Mouse (Mus musculus) MEL-GATA-1-ER (cell line): ENCODE measurements around the gene Adgrl3.

Experiments used
- DNase-seq: peaks from one replicate; pipeline ENCODE4 v3.0.0-alpha.2; 2012; ENCODE audit warnings: low read depth; ENCODE audit errors: extremely low read depth

Adgrl3 gene

DNA sequence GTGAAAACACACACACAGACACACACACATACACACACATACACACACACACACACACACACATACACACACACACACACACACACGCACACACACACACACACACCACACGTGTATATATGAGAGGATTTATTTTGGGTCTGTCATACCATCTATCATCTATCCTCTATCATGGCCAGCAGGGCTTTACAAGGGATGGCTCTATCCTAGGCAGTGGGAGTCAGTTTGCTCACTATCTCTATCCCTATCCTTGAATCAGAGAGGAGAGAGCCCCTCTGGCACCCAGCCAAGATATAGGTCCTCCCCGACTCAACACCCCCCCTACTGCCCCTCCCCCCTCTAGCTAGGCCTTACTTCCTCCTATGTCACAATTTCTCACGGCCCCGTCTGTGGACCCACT lies 625.6 kb downstream of the Adgrl3 start:
- DNase-seq: no peak

DNA sequence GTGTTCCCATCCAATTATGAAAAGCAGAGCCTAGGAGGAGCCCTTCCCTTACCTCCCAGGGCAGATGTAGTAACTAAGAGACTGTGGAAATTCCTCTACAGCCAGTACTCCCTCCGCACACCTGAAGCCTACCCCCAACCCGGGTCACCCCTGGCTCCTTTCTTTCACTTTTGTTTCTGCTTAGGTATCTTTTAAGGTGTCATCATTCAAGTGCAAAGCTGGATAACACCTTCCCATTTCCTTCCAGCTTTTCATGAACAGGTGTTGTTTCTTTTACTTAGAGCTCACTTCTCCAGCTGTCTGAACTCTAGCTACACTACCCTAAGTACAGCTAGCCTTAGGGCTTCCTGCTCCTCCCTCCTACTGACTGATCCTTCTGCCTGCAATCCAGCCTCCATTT lies 634.0 kb downstream of the Adgrl3 start:
- DNase-seq: no peak

GRCm38 (mm10) chr5:81661611-81662390 lies 641.9 kb downstream of the Adgrl3 start:
- no peak for DNase-seq

DNA sequence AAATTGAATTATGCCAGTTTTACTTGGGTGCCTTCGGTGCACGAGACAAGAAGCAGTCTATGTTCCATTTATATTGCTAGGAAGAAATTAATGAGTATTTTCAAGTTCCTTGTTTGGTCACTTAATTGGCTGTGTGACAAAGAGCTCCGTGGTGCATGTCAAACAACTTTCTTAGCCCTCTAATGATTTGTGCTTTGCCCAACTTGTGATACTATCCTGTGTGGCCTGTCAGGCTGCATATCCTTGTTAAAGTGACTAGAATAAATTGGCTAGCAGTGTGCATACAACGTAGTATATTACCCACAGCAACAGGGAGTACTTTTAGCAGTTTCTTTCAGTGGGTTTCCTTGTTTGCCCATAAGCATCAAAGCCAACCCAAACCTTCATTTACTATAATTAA lies 651.1 kb downstream of the Adgrl3 start:
- DNase-seq: no peak

- DNase-seq: no peak
These were observed 654.5 kb downstream of the Adgrl3 start for GRCm38 (mm10) chr5:81674275-81674974.

GRCm38 (mm10) chr5:81674975-81675371 lies 655.0 kb downstream of the Adgrl3 start:
- DNase-seq: no peak

DNA sequence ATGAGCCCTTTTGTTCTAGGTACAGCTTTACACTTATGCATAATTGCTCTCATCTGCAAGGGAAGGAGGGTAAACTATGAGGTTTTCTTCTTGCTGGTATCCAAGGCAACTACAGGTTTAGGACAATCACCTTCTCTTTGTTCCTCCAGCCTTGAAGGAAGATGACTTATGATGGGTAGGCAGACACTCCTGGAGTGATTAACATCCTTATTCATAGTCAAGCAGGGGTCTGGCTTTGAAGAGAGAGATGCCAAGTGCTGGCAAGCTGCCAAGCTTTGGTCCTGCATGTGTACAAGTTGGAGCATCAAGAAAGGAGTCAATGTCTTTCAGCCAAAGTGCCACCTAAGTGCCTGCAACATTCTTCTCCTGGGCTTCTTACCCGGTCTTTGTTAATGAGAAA lies 657.0 kb downstream of the Adgrl3 start:
- DNase-seq: no peak

- DNase-seq: no peak
These were observed 666.3 kb downstream of the Adgrl3 start for GRCm38 (mm10) chr5:81686206-81686605.

DNA sequence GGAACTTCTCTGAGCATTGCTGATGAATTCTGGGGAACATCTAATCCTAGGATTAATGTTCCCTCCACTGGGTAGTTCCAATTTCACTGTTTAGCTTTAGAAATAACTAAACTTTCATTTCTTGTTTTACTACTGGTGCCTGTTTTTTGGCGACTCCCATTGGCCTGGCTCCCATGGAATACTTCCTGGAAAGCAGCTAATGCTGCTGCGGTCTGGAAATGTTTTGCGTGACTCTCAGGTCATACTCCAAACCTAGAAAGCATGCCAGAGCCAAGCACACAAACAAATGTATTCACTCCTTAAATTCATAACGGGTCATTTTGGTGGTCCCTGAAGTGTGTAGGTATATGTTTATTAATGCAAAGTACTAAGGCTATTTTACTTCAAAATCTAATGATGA lies 666.9 kb downstream of the Adgrl3 start:
- DNase-seq: no peak

- DNase-seq: no peak
These were observed 709.7 kb downstream of the Adgrl3 start for GRCm38 (mm10) chr5:81729620-81730019.

DNA sequence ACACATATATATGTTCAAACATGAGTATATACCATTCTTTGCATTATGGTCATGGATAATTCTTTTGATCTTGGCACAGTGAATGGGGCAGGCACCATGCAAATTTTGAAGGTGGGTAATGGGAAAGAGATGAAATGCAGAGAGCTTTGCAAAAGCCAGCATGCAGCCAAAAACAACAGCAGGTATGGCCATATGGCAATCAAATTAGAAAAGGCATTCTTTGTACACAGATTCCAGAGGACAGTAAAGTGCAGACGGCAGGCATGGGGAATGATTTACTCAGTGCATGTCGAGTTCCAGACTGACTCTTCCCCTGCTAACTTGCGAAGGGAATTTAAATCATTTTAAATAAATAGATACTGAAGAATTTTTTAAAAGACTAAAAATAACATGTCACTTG lies 716.1 kb downstream of the Adgrl3 start:
- no peak for DNase-seq

DNA sequence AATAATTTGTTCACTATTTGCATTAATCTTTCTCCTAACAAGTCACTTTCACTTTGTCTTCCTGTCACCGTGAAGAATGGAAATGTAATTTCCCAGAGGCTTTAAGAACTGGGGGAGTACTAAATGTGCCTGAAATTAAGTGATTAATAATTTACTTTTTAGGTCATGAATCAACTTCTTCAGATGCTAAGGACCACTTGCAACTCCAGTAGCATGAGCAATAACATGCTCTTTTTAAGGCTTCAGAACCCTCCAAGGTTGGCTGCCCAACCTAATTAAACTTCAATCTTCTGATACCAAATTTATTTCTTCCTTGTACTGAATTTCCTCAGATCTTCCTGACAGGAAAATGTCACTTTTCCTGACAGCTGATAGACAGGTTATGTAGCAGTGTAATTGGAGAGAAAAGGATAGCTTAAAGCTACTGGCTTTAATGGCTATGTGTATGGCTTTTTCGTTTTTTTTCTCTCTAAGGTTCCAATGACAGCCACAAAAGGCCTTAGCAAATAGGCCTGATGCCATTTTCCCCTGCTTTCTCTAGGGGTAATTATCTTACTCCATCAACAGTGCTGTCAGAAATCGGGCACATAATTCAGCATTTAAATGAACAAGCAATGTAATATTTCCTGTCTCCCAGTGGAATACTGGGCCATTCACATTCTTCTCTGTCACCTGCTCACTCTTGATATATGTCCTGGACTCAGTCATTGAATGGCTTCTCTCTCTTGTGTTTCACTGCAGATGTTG lies 718.5 kb downstream of the Adgrl3 start:
- DNase-seq: no peak

- DNase-seq: no peak
These were observed 732.5 kb downstream of the Adgrl3 start for GRCm38 (mm10) chr5:81752426-81752825.

GRCm38 (mm10) chr5:81755711-81756110 lies 735.8 kb downstream of the Adgrl3 start:
- no peak for DNase-seq

DNA sequence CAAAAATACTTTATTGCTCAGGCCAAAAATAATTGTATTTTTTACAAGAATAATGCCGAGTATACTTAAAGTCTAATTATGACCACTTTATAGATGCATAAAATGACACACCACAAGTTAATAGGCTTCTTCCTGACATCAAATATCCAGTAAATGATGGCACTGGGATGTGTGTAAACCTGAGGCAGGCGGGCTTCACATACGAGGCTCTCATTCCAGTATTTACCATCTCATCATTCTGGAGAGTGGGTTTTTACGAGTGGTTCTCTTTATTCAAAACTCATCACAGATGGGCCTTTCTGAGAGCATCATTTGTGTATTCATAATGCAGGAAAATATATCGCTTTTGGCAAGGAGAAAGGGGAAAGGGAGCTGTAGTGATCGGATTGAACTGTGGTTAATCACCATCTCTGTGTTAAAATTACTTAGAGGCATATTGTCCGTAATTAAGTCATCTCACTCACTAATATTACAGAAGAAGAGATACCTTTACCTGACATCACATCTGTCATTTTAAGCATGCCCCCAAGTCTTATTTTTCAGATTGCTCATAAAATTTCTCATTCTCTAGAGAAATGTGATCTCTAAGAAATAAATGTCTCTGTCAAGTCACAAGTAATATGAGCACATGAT lies 737.3 kb downstream of the Adgrl3 start:
- DNase-seq: no peak

DNA sequence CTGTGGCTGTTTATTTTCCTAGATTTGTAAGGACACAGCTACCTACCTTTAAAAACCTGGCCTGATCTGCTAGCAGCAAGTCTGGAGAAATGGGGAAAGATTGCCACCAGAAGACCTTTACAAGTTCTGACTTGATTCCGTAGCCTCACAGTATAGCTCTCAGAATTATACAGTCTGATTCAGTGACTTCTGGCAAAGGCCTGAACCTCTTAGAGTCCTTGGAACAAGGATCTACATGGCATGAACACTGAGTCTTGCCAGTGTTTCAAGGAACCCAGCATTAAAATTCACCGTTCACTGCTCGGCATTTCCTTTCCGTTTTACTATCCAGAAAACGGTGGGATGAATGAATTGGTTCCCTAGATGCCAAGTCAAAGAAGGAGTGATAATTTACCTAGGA lies 756.3 kb downstream of the Adgrl3 start:
- no peak for DNase-seq

DNA sequence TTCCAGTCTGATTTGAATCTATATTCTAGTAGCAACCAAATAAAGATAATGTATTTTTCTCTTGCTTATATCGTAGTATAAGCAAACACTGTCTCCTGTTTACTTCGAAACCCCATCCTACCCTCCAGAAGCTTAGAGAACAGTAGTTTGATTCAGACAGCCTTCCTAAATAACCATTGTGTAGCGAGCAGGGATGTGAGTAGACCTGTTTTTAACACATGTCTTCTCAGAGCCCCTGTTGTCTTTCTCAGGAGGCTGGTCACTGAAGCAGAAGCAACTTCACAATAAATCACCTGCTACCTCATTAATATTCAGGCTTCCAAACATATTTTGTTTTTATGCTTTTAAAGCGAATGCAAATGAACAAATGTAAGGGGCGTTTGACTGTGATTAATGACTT lies 756.8 kb downstream of the Adgrl3 start:
- DNase-seq: no peak

- no peak for DNase-seq
These were observed 764.8 kb downstream of the Adgrl3 start for GRCm38 (mm10) chr5:81784770-81785169.

- DNase-seq: no peak
These were observed 770.8 kb downstream of the Adgrl3 start for GRCm38 (mm10) chr5:81790710-81791109.

DNA sequence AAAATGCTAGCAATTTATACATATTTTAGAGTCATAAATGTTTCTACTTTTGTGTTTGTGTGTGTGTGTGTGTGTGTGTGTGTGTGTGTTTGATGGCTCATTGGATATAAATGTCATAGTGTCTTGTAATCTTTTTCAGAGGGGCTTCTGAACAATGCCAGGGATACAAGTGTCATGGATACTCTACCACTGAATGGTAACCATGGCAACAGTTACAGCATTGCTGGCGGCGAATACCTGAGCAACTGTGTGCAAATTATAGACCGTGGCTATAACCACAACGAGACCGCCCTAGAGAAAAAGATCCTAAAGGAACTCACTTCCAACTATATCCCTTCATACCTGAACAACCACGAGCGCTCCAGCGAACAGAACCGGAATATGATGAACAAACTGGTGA lies 774.2 kb downstream of the Adgrl3 start:
- no peak for DNase-seq

- no peak for DNase-seq
These were observed 774.7 kb downstream of the Adgrl3 start for GRCm38 (mm10) chr5:81794601-81795000.

GRCm38 (mm10) chr5:81796128-81796527 lies 776.2 kb downstream of the Adgrl3 start:
- no peak for DNase-seq
